Mouse (Mus musculus) frontal cortex, postnatal 25 days (tissue): ENCODE data around the gene Tmem38a.

ENCODE experiments used
- DNase-seq, 2 experiments: peaks; one replicate each; pipeline ENCODE4 v3.0.0; 2022; ENCODE audit warnings: low spot score in 2 of 2

Gene Tmem38a

DNA sequence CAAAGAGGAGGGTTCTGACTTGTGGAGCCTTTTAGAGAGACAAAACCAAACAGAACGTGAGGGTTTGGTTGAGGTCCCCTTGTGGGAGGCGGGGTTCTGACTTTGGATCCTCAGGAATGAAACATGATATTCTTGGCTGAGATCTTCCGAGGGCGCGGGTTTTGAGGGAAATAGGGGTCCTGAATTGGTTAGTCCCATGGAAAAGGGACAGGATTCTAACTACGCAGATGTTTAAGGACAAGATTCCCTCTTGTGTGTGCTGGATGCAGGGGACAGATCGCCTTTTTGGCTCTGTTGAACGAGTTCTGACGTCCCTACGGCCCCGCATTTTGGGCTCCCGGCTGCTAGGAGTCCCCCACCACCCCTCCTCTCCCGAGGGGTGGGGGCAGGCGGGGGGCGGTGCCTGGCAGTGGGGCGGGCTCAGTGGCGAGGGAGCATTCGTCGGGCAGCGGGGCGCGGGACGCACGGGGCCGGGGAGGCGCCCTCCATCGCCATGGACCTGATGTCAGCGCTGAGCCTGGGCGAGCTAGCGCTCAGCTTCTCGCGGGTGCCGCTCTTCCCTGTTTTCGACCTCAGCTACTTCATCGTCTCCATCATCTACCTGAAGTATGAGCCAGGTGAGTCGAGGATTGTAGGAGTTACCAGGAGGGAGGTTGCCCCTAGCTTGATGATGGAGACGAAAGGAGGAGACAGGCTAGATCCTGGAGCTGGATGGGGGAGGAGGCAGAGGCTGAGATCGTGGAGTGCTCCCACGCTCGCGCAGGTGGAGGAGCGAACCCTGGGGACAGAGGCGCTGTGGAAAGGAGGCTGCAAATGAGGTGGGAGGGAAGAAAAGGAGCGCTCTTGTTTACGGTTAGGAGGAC is at the start of gene Tmem38a:
Tmem38a (plus strand) TSS at position 445 of the 863 bp plus-strand sequence.
- peak; percentile 53 to 62 for DNase-seq

DNA sequence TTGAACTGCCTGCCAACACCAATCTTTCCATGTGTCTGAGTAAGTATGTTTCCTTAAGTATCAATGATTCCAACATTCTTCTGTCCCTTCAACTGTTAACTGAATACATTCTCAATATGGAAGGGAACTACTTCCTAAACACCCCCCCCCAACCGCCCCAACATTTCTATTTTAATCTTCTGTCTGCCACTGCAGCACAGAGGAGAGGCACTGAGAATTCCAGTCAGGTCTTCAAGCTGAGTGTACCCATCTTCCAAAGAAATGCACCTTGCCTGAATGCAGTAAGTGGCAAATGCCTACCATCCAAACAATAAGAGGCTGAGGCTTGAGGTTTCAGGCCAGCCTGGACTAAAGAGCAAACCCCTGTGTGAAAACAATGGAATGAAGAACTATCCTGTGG is 39.8 kb upstream of the Tmem38a start:
- no peak for DNase-seq

DNA sequence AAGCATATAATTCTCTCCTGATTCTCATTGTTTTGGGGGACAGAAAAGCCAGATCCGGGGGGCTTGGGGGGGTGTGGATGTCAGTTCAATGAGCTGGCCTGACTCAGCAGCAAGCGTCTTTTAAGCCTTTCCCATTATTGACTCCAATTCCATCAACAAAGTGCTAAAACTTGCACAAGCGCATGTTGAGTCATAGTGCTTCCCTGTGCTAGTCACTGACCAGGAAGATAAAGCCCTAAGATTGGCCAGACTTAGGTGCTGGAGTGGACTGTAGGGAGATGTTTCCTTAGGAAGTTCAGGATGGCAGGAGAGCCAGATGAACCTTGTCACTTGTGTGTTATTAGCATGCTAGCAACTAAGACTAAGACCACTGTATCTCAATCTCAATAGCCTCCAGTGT is 37.0 kb upstream of the Tmem38a start:
- no peak for DNase-seq

DNA sequence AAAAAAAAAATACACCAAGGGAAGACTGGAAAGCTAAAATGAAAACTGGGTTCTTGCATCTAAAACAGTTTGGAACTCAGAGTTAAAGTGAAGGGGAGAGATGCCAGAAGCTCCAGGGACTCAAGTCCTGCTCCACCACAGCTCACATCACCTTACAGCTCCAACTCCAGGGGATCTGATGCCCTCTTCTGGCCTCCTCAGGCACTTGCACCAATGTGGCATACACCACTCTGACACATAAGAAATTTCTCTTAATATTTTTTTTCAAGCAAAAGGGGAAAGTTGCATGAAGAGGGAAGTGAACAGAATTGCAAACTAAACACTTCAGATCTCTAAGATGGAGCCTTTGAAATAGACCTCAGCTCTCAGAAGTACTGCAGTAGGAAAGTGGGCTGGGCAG is 32.6 kb upstream of the Tmem38a start:
- no peak for DNase-seq

GRCm38 (mm10) chr8:72547122-72547801 is 24.6 kb upstream of the Tmem38a start:
- DNase-seq: no peak

GRCm38 (mm10) chr8:72547802-72548643 is 23.8 kb upstream of the Tmem38a start, which contains the start of gene Med26:
Gene Med26, minus strand, starts transcription at chr8:72548270.
- peak; percentile 91 to 95 for DNase-seq

DNA sequence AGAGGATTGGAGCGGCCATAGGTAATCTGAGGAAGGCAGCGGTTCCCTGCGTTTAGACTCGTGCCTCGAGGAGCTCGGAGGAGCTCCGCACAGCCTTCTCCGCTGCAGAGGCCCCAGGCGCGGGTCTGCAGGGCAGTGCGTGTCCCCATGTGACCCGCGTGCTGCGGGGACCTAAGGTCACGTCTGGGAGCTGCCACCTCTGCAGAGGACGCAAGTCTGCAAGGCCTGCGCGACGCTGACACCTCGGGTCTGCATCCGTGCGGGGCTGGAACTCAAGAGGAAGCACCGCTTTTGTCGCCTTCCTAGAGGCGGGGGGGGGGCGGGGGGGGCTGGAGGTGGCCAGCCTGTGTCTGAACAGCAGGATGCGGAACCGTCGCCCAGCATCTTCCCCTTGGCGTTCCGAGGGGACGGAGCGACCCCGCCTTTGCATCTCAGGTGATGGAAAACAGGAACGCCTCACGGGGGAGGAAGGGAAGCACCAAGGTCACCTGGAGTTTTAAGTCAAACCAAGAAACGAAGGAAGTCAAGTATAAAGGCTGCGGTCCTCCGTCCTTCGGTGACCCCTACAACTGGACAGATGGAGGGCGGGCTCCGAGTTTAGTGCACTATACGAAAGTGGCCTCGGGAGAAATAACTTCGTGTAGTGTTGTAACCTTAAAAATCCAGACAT is 23.1 kb upstream of the Tmem38a start:
- DNase-seq: peak in 1 of 2 experiments; percentile 16

DNA sequence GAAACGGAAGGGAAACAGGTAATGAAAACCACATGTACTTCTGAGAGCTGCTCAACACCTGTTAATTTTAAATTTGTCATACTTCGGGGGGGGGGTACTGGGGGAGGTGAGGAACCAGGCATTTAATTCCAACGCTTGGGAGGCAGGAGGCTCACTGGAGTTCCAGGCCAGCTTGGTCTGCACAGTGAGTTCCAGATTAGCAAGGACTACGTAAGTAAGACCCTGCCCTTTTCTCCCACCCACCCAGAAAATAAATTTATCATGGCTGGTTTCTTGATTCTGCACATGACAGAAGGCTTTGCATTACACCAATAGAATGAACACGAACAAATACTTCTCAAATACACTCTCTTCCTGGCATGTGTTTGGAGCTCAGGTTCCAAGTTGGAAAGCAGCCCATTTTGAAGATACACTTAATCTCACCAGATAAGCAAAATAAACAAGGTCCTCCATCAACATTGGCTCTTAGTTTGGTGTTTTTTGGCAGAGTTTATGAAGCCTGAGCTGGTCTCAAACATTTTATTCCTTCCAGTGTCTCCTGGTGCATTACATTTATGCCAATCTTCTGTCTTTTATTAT is 22.5 kb upstream of the Tmem38a start:
- DNase-seq: no peak

- no peak for DNase-seq
These were observed 16.1 kb upstream of the Tmem38a start for GRCm38 (mm10) chr8:72555770-72556169.

- DNase-seq: no peak
These were observed 10.7 kb upstream of the Tmem38a start for GRCm38 (mm10) chr8:72561111-72561689.

GRCm38 (mm10) chr8:72565970-72566369 is 5.9 kb upstream of the Tmem38a start:
- no peak for DNase-seq

- peak; percentile 93 to 95 for DNase-seq
These were observed 933 bp upstream of the Tmem38a start, which contains the start of gene Smim7 for GRCm38 (mm10) chr8:72570633-72571610. Gene Smim7, minus strand, starts transcription at chr8:72571088.

- DNase-seq: no peak
These were observed 652 bp downstream of the Tmem38a start for GRCm38 (mm10) chr8:72572507-72572906.

GRCm38 (mm10) chr8:72573450-72573849 is 1.6 kb downstream of the Tmem38a start:
- no peak for DNase-seq

DNA sequence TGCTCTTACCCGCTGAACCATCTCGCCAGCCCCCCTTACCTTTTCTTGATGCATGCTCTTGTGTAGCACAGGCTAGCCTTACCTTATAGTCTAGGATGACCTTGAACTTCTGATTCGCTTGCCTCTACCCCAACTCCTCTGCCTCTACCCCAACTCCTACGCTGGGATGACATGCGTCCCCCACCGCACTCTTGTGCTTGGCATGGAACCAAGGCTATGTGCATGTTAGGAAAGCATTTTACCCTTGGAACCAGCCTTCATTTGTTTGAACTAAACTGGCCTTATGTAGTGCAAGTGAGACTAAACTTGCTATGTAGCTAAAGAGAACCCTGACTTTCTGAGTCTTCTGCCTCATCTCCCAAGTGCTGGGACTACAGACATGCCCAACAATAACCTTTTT is 4.1 kb downstream of the Tmem38a start:
- no peak for DNase-seq

DNA sequence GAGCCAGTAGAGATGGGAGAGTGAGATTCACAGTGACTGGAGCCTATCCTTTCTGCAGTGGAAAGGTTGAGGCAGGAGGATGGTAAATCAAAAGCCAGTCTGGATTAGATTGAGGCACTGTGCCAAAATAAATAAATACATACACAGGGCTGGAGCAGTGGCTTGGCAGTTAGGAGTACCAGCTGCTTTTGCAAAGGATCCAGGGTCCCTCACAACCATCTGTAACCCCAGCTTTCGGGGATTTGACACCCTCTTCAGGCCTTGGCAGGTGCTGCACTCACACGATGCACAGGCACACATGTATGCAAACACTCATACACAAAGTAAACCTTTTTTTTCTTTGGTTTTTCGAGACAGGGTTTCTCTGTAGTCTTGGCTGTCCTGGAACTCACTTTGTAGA is 5.4 kb downstream of the Tmem38a start:
- DNase-seq: no peak

DNA sequence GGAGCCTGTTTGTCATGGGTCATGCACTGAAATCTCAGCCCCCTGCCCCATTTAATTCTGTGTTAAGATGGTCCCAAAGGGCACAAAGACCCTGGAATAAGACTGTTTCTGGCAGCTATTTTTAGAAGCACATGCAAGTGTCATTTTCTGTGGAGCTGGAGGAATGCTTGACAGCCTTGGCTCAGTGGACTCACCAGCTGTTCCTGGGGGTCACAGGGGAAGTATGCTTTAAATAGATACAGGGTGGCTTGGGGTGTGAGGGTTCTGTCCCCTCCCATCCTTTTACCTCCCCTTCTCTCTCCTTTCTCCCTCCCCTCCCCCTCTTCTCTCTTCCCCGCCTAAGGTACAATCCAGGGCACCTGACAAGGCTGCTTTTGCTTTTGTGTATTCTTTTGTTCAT is 6.1 kb downstream of the Tmem38a start:
- no peak for DNase-seq

DNA sequence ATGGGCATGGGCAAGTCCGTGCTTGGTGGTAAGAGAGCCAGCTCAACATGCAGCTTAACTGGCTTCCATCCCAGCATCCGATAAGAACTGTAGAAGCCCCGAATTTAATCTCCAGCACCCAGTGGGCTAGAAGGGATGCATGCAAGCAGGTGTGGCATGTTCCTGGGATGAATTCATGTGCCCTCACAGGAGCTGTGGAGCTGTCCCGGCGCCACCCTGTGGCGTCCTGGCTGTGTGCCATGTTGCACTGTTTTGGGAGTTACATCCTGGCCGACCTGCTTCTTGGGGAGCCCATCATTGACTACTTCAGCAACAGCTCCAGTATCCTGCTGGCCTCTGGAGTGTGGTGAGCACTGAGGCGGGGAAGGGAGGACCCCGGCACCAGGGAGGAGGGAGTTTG is 7.5 kb downstream of the Tmem38a start:
- DNase-seq: no peak

DNA sequence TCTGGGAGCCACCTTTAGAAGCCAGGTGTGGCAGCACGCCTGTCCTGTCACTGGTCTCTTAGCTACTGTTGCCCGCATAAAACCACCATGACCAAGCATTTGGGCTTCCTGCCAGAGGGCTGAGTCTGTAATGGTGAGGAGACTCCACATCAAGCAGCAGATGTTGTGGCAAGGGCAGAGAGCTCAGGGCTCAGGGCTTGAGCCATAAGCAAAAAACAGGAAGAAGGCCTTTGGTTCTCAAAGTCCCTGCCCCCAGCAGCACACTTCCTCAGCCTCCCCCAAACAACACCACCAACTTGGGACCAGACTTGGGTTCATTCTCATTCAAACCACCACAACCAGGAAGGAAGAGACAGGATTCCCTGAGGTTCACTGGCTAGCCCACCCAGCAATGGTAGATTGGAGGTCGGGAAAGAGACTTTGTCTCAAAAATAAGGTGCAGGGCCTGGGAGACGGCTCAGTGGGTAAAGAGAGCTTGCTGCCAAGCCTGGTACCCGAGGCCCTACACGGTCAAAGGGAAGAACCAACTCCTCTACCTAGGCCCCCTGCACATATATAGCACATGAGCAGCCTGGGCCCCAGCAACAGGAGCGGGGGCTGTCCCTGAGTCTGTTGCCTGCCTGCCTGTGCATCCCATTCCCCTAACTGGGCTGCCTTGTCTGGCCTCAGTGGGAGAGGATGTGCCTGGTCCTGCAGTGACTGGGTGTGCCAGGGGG is 11.4 kb downstream of the Tmem38a start:
- DNase-seq: no peak
